Mouse (Mus musculus) kidney, embryonic 14.5 days (tissue): ENCODE data around the gene AK157302. TPM values are rescaled to one million over a fixed set of nuclear protein-coding genes. Genes with fewer than 3 reads are reported as not detected.
"Not testable (repeated sequence)": the region's sequence is repeated elsewhere in the genome, so short reads cannot be mapped to it uniquely, and the experiment has no call there.

Source experiments
- ATAC-seq: fragments of 200-750 bp; cut with Nextera tagmentation; 2 replicates; pipeline ENCODE4 v1.8.0; 2017; ENCODE audit warnings: moderate number of reproducible peaks, mild to moderate bottlenecking, moderate TSS enrichment, moderate library complexity; ENCODE audit not compliant: low FRiP score, low TSS enrichment
- H3K27ac ChIP-seq: fragments of 300-500 bp; sonication (generic); 2 replicates; pipeline ENCODE4 v1.5.1; 2014; ENCODE audit warnings: low read depth, mild to moderate bottlenecking, low read length, moderate library complexity, mixed read lengths
- H3K27me3 ChIP-seq: fragments of 300-500 bp; sonication (generic); 2 replicates; pipeline ENCODE4 v1.6.1; 2014; ENCODE audit warnings: mild to moderate bottlenecking, low read length; ENCODE audit not compliant: control insufficient read depth, insufficient read depth
- H3K36me3 ChIP-seq: fragments of 300-500 bp; sonication (generic); 2 replicates; pipeline ENCODE4 v1.6.1; 2014; ENCODE audit warnings: low read length, mixed read lengths; ENCODE audit not compliant: control insufficient read depth, insufficient read depth
- H3K4me1 ChIP-seq: fragments of 300-500 bp; sonication (generic); 2 replicates; pipeline ENCODE4 v1.6.1; 2014; ENCODE audit warnings: low read length, mixed read lengths; ENCODE audit not compliant: control insufficient read depth, insufficient read depth
- H3K4me2 ChIP-seq: fragments of 300-500 bp; sonication (generic); replicated peaks from 2 replicates; pipeline ENCODE4 v1.6.1; 2014; ENCODE audit warnings: low read depth, mild to moderate bottlenecking, low read length
- H3K4me3 ChIP-seq: fragments of 300-500 bp; sonication (generic); 2 replicates; pipeline ENCODE4 v1.5.1; 2014; ENCODE audit warnings: mild to moderate bottlenecking, low read length
- H3K9ac ChIP-seq: fragments of 300-500 bp; sonication (generic); 2 replicates; pipeline ENCODE4 v1.6.1; 2014; ENCODE audit warnings: low read depth, mild to moderate bottlenecking, low read length, moderate library complexity
- H3K9me3 ChIP-seq: fragments of 300-500 bp; sonication (generic); 2 replicates; pipeline ENCODE4 v1.6.1; 2016; ENCODE audit warnings: low read length; ENCODE audit not compliant: control insufficient read depth
- WGBS: fragments of 180-500 bp; shearing (Covaris S2); extraction: QIAGEN DNeasy Blood & Tissue Kit; methylation state at CpG from one replicate; pipeline ENCODE4 v1.1.7; 2014; 5-methylcytosine and 5-hydroxymethylcytosine counted together
- polyA plus RNA-seq: library from polyadenylated mRNA; unstranded; fragments of >200 nt; fragmentation: Nextera tagmentation; extraction: Ambion mirVana; gene quantifications from 2 replicates; pipeline ENCODE4 v1.2.1, GENCODE M21; 2014

Gene AK157302
- 0.23 and 0.34 TPM in 2 replicates for polyA plus RNA-seq

GRCm38 (mm10) chr13:21495080-21495479 is at the start of gene AK157302:
Gene AK157302 (plus strand): TSS chr13:21495223.
- Histone ChIP-seq H3K9me3 (no peaks in the 10 kb centered on the region), H3K4me3 (no peak within 1 kb of the TSS), H3K9ac (no peak within 1 kb of the TSS), H3K27ac (no peak within 1 kb of the TSS), H3K36me3 (no peaks in the 10 kb centered on the region), H3K4me2 (no peak within 1 kb of the TSS), H3K4me1 (no peaks in the 10 kb centered on the region), H3K27me3 (no peaks in the 10 kb centered on the region)
- WGBS, result 89% methylated on average over 21 of the region's 21 CpGs
- no peak for ATAC-seq

- no peak overlapping the region for H3K27ac ChIP-seq
- H3K9me3 ChIP-seq, result no peaks in the 10 kb centered on the region
- no peak overlapping the region for H3K9ac ChIP-seq
- no peak for ATAC-seq
- H3K4me3 ChIP-seq, result no peak overlapping the region
- peaks cover 61% of the 10 kb centered on the region for H3K36me3 ChIP-seq
- no peaks in the 10 kb centered on the region for H3K27me3 ChIP-seq
- no peak overlapping the region for H3K4me2 ChIP-seq
- H3K4me1 ChIP-seq, result no peaks in the 10 kb centered on the region
- WGBS, result 91% methylated on average over 9 of the region's 9 CpGs
These were observed 48.2 kb upstream of the AK157302 start for GRCm38 (mm10) chr13:21446796-21447195.

GRCm38 (mm10) chr13:21447856-21448614 is 47.0 kb upstream of the AK157302 start:
- H3K36me3 ChIP-seq, result peaks cover 61% of the 10 kb centered on the region
- no peak overlapping the region for H3K27ac ChIP-seq

GRCm38 (mm10) chr13:21453042-21453441 is 42.0 kb upstream of the AK157302 start:
- peak overlapping the region; percentile 58 for H3K4me2 ChIP-seq
- H3K9me3 ChIP-seq, result no peaks in the 10 kb centered on the region
- WGBS, result 3% methylated on average over 13 of the region's 13 CpGs
- peak; percentile 14; the same call in 1 of the 2 replicates for ATAC-seq
- peaks cover 14% of the 10 kb centered on the region for H3K36me3 ChIP-seq
- H3K27me3 ChIP-seq, result no peaks in the 10 kb centered on the region
- H3K9ac ChIP-seq, result peak overlapping the region; percentile 82
- H3K4me3 ChIP-seq, result peak overlapping the region; percentile 86
- H3K27ac ChIP-seq, result peak overlapping the region; percentile 71; the same call in 1 of the 2 replicates
- H3K4me1 ChIP-seq, result 0 out of 2 replicates have a peak, but pooled peaks cover 8% of the 10 kb centered on the region

More at GRCm38 (mm10) chr13:21447856-21448614, 47.0 kb upstream of the AK157302 start:
- WGBS, result 83% methylated on average over 16 of the region's 16 CpGs
- H3K9me3 ChIP-seq, result no peaks in the 10 kb centered on the region
- no peak for ATAC-seq
- H3K27me3 ChIP-seq, result no peaks in the 10 kb centered on the region
- no peak overlapping the region for H3K4me3 ChIP-seq
- 0 out of 2 replicates have a peak, but pooled peaks cover 8% of the 10 kb centered on the region for H3K4me1 ChIP-seq
- H3K9ac ChIP-seq, result no peak overlapping the region
- no peak overlapping the region for H3K4me2 ChIP-seq

GRCm38 (mm10) chr13:21453449-21453848 is 41.6 kb upstream of the AK157302 start, which contains the start of gene Zscan26:
Gene Zscan26 (minus strand): TSS chr13:21453730.
- under 1% methylated on average over 23 of the region's 23 CpGs for WGBS
- H3K27me3 ChIP-seq, result no peaks in the 10 kb centered on the region
- peak within 1 kb of the TSS; percentile 86 for H3K4me3 ChIP-seq
- H3K4me1 ChIP-seq, result 0 out of 2 replicates have a peak, but pooled peaks cover 8% of the 10 kb centered on the region
- H3K9ac ChIP-seq, result peak within 1 kb of the TSS; percentile 82
- H3K9me3 ChIP-seq, result no peaks in the 10 kb centered on the region
- H3K36me3 ChIP-seq, result peaks cover 10% of the 10 kb centered on the region; the same call in 1 of the 2 replicates
- peak within 1 kb of the TSS; percentile 71; the same call in 1 of the 2 replicates for H3K27ac ChIP-seq
- H3K4me2 ChIP-seq, result peak within 1 kb of the TSS; percentile 58
- ATAC-seq, result peak; percentile 95

- no peak for ATAC-seq
- H3K9ac ChIP-seq, result no peak overlapping the region
These were observed 40.9 kb upstream of the AK157302 start for GRCm38 (mm10) chr13:21454133-21454532.

GRCm38 (mm10) chr13:21456347-21456746 is 38.7 kb upstream of the AK157302 start:
- 17% methylated on average over 4 of the region's 4 CpGs for WGBS
- Histone ChIP-seq H3K9ac (no peak overlapping the region), H3K27me3 (no peaks in the 10 kb centered on the region), H3K9me3 (no peaks in the 10 kb centered on the region), H3K4me3 (no peak overlapping the region), H3K27ac (no peak overlapping the region), H3K36me3 (peaks cover 5% of the 10 kb centered on the region; the same call in 1 of the 2 replicates), H3K4me2 (no peak overlapping the region), H3K4me1 (0 out of 2 replicates have a peak, but pooled peaks cover 8% of the 10 kb centered on the region)
- peak; percentile 61; the same call in 1 of the 2 replicates for ATAC-seq

More at GRCm38 (mm10) chr13:21454133-21454532, 40.9 kb upstream of the AK157302 start:
- WGBS, result 78% methylated on average over 3 of the region's 3 CpGs
- no peak overlapping the region for H3K4me3 ChIP-seq
- H3K27me3 ChIP-seq, result no peaks in the 10 kb centered on the region
- H3K4me2 ChIP-seq, result peak overlapping the region; percentile 58
- no peak overlapping the region for H3K27ac ChIP-seq
- peaks cover 6% of the 10 kb centered on the region; the same call in 1 of the 2 replicates for H3K36me3 ChIP-seq
- H3K9me3 ChIP-seq, result no peaks in the 10 kb centered on the region
- 0 out of 2 replicates have a peak, but pooled peaks cover 8% of the 10 kb centered on the region for H3K4me1 ChIP-seq

GRCm38 (mm10) chr13:21462516-21462915 is 32.5 kb upstream of the AK157302 start:
- ATAC-seq, H3K4me1 ChIP-seq, H3K27me3 ChIP-seq, H3K36me3 ChIP-seq, H3K4me3 ChIP-seq, H3K9me3 ChIP-seq, H3K27ac ChIP-seq, H3K4me2 ChIP-seq, H3K9ac ChIP-seq: not testable (repeated sequence)
- WGBS, result 48% methylated on average over 9 of the region's 9 CpGs

GRCm38 (mm10) chr13:21467336-21467735 is 27.7 kb upstream of the AK157302 start:
- 81% methylated on average over 10 of the region's 10 CpGs for WGBS
- Histone ChIP-seq H3K36me3 (no peaks in the 10 kb centered on the region), H3K27ac (no peak overlapping the region), H3K4me3 (no peak overlapping the region), H3K4me2 (no peak overlapping the region), H3K9ac (no peak overlapping the region), H3K4me1 (no peaks in the 10 kb centered on the region), H3K27me3 (peaks cover 4% of the 10 kb centered on the region; the same call in 1 of the 2 replicates), H3K9me3 (no peaks in the 10 kb centered on the region; the same call in 1 of the 2 replicates)
- no peak for ATAC-seq
